Mouse (Mus musculus): ENCODE measurements around the gene Coil. TPM values are rescaled to one million over a fixed set of nuclear protein-coding genes. Genes with fewer than 3 reads are reported as not detected.

The Coil gene
- total and polyA plus RNA-seq, 3 experiments, result 28.5 to 37.4 (median 35.4) TPM

DNA sequence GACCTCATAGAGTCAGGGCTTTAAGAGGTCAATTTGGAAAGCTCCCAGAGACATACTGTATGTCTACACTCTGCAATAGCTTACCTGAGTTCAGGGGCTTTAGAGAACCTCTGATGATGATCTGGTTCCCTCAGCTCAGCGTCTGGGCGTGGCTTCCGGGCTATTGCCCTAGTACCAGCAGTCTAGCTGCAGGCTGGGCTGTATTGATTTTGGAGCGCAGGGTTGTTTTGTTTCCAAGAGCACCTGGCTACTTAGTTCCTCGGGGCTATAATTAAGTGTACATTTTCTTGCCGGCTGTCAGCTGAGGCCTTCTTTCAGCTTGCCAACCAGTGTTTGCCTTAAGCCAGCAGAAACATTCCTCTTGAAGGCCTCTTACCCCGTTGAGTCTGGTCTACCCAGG is 39.4 kb downstream of the Coil start:
- in situ Hi-C loops (cut with MboI; ENCODE audit: low pct_ligation_motif_present, low pct_unique_long_range_greater_than_20kb, low sequenced_read_pairs) (no loop called here), dilution Hi-C loops (cut with MboI; ENCODE audit: extremely low pct_ligation_motif_present, extremely low pct_unique_long_range_greater_than_20kb, low sequenced_read_pairs) (no loop called here)

GRCm38 (mm10) chr11:89012241-89012640 is 42.2 kb downstream of the Coil start:
- Histone ChIP-seq H3K36me3 (replicated peaks in 1 of 2; ENCODE audit: control insufficient read depth in 1 of 2, insufficient read depth in 1 of 2, low read length in 1 of 2) (peaks cover 71 to 98% of the 10 kb centered on the region in 2 experiments), H3K79me2 (replicated peaks; ENCODE audit: control insufficient read depth, extremely low read depth, insufficient read depth, poor library complexity, severe bottlenecking) (no peaks in the 10 kb centered on the region), H3K27ac (ENCODE audit: insufficient read depth, low read depth) (no peak overlapping the region), H3K9me3 (replicated peaks; ENCODE audit: low read length) (no peaks in the 10 kb centered on the region), H3K4me1 (ENCODE audit: control insufficient read depth in 1 of 2, insufficient read depth in 2 of 2) (peaks cover 5 to 35% of the 10 kb centered on the region in 2 experiments), H3K27me3 (replicated peaks) (no peaks in the 10 kb centered on the region), H3K4me2 (ENCODE audit: insufficient read depth, low read depth, poor library complexity, severe bottlenecking) (no peak overlapping the region), H3K4me3 (replicated peaks in 1 of 3; ENCODE audit: low read depth in 2 of 3, low read length in 2 of 3, poor library complexity in 1 of 3) (no peak overlapping the region), H3K9ac (ENCODE audit: insufficient read depth, low read depth) (no peak overlapping the region)
- TF ChIP-seq JUND (conservative IDR thresholded peaks at IDR 0.05; ENCODE audit: low read depth, low read length), result no peak
- no peak for TF ChIP-seq SMC3 (IDR thresholded peaks at IDR 0.05; ENCODE audit: low read depth, low read length)
- no peak for TF ChIP-seq E2F4 (IDR thresholded peaks at IDR 0.05; ENCODE audit: insufficient replicate concordance, low read depth, low read length)
- TF ChIP-seq ETS1 (conservative IDR thresholded peaks at IDR 0.05; ENCODE audit: low read depth, low read length), result no peak
- TF ChIP-seq POLR2A (IDR thresholded peaks at IDR 0.05; ENCODE audit: low read depth, low read length), result no peak
- TF ChIP-seq RAD21 (IDR thresholded peaks at IDR 0.05; ENCODE audit: low read depth, low read length), result no peak
- TF ChIP-seq ZKSCAN1 (IDR thresholded peaks at IDR 0.05; ENCODE audit: borderline replicate concordance, low read depth, low read length), result no peak
- no peak for TF ChIP-seq MAFK (IDR thresholded peaks at IDR 0.05; ENCODE audit: insufficient replicate concordance, low read length)
- no peak for TF ChIP-seq PAX5 (IDR thresholded peaks at IDR 0.05; ENCODE audit: low read length)
- TF ChIP-seq MXI1 (IDR thresholded peaks at IDR 0.05; ENCODE audit: low read depth, low read length), result no peak
- TF ChIP-seq NELFE (IDR thresholded peaks at IDR 0.05; ENCODE audit: low read depth, low read length), result no peak
- no peak for TF ChIP-seq USF1 (IDR thresholded peaks at IDR 0.05; ENCODE audit: low read depth, low read length)
- TF ChIP-seq EP300 (IDR thresholded peaks at IDR 0.05; ENCODE audit: low read length), result no peak
- no peak for TF ChIP-seq ZMIZ1 (IDR thresholded peaks at IDR 0.05; ENCODE audit: low read depth, low read length)
- no peak for TF ChIP-seq MEF2A (IDR thresholded peaks at IDR 0.05; ENCODE audit: borderline replicate concordance, low read depth, low read length)
- in situ Hi-C loops (cut with MboI; ENCODE audit: low pct_ligation_motif_present, low pct_unique_long_range_greater_than_20kb, low sequenced_read_pairs) (no loop called here), dilution Hi-C loops (cut with MboI; ENCODE audit: extremely low pct_ligation_motif_present, extremely low pct_unique_long_range_greater_than_20kb, low sequenced_read_pairs) (no loop called here)
- no peak for DNase-seq (ENCODE audit: extremely low read depth)

More for the DNA sequence above, 39.4 kb downstream of the Coil start:
- Histone ChIP-seq H3K4me2 (ENCODE audit: insufficient read depth, low read depth, poor library complexity, severe bottlenecking) (no peak overlapping the region), H3K4me1 (ENCODE audit: control insufficient read depth in 1 of 2, insufficient read depth in 2 of 2) (peaks cover 7 to 43% of the 10 kb centered on the region in 2 experiments), H3K9me3 (replicated peaks; ENCODE audit: low read length) (no peaks in the 10 kb centered on the region), H3K9ac (ENCODE audit: insufficient read depth, low read depth) (no peak overlapping the region), H3K27me3 (replicated peaks) (no peaks in the 10 kb centered on the region), H3K79me2 (replicated peaks; ENCODE audit: control insufficient read depth, extremely low read depth, insufficient read depth, poor library complexity, severe bottlenecking) (no peaks in the 10 kb centered on the region), H3K36me3 (replicated peaks in 1 of 2; ENCODE audit: control insufficient read depth in 1 of 2, insufficient read depth in 1 of 2, low read length in 1 of 2) (peaks cover 65 to 96% of the 10 kb centered on the region in 2 experiments), H3K4me3 (replicated peaks in 1 of 3; ENCODE audit: low read depth in 2 of 3, low read length in 2 of 3, poor library complexity in 1 of 3) (no peak overlapping the region), H3K27ac (ENCODE audit: insufficient read depth, low read depth) (no peak overlapping the region)
- DNase-seq (ENCODE audit: extremely low read depth), result no peak
- no peak for TF ChIP-seq RAD21 (IDR thresholded peaks at IDR 0.05; ENCODE audit: low read depth, low read length)
- TF ChIP-seq GABPA (IDR thresholded peaks at IDR 0.05; ENCODE audit: insufficient replicate concordance, low read depth, low read length), result no peak
- TF ChIP-seq MXI1 (IDR thresholded peaks at IDR 0.05; ENCODE audit: low read depth, low read length), result no peak
